Mouse (Mus musculus): ENCODE data around the gene Runx2. TPM values are rescaled to one million over a fixed set of nuclear protein-coding genes. Genes with fewer than 3 reads are reported as not detected.
A peak's percentile ranks its signal among the peaks of the same experiment; 100 is the strongest.

The Runx2 gene
- total RNA-seq (2021), result 1 to 10 TPM; 3.4 to 6.5 TPM
- long read RNA-seq, experiment 1, partial matches to known transcripts, result 0 of 6 reads
- long read RNA-seq, experiment 1, other reads (novel, unspliced or antisense), result 6 of 6 reads
- long read RNA-seq, experiment 2, partial matches to known transcripts, result 0 of 1 reads
- long read RNA-seq, experiment 2, other reads (novel, unspliced or antisense), result 1 of 1 reads

GRCm38 (mm10) chr17:44814508-44815175 lies at the start of gene Runx2:
TSS of gene Runx2 (minus strand) at chr17:44814797.
- DNase-seq, result no peak

- no peak for DNase-seq
Measured at GRCm38 (mm10) chr17:44863165-44863564, 48.6 kb upstream of the Runx2 start.

DNA sequence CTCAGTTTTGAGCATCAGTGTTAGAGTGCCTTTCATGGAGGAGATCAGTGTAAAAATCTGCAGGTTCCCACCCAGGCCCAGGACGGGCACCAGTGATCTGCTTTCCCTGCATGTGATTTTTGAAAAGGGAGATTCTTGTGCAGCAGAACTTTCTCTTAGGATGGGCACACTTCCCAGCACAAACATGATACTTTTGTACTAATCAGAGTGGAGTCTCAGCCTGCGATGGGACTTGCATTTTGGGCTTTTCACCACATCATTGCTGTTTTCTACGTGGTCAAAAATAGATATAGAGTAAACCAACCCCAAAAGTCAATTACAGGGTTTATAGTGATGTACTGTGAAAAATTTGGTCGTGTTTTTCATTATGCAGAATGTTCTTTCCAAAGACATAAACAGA lies 27.6 kb upstream of the Runx2 start:
- DNase-seq, result no peak

GRCm38 (mm10) chr17:44831201-44831600 lies 16.6 kb upstream of the Runx2 start:
- no peak for DNase-seq

GRCm38 (mm10) chr17:44829587-44829986 lies 15.0 kb upstream of the Runx2 start:
- no peak for DNase-seq

DNA sequence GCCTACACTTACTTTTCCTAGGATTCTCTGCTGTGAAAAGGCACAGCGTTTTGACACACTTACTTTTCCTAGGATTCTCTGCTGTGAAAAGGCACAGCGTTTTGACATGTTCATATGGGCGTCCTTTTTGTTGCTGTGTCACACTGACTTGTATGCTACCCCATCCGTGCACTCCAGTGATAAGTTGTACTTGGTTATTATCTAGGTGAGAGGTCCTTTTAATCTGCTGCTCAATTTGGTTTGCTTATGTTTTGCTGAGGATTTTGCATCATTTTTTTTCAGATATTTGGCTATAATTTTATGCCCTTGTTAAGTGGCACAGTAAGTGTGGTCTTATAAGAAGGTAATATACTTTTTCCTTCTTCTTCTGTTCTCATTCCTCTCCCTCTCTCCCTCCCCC lies 13.4 kb upstream of the Runx2 start:
- no peak for DNase-seq

GRCm38 (mm10) chr17:44827124-44827523 lies 12.5 kb upstream of the Runx2 start:
- DNase-seq, result no peak

DNA sequence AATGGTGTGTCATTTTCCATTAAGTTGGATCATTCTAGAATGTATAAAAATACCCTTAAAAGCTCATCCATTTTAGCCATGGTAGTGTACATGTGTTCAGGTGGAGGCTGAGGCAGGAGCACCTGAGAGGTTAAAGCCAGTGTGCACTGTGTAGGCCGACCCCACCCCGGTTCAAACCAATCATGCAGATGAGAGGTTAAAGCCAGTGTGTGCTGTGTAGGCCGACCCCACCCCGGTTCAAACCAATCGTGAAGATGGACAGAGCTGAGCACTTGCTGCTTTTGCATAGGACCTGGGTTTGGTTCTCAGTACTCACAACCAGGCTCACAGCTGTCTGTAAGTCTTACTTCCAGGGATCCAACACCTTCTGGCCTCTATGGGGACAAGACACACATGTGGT lies 7.3 kb upstream of the Runx2 start:
- DNase-seq, result no peak

DNA sequence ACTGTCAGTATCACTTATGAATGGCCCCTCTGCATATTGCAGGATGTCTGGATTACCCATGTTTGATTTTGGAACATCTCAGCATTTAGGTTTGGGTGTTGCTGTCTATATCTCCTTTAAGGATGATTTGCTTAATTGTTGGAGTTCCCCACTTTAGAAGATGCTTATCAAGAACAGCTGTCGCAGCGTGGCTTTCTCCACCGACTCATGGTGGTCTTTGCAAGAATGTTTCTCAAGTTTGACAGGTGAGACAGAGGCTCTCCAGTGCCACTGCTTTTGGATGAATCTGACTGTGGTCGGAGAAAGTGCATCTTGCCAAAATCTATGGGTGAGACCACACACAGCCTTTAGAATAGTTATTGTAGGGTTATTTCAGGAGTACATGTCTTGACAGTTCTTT lies 5.2 kb upstream of the Runx2 start:
- DNase-seq, result no peak

DNA sequence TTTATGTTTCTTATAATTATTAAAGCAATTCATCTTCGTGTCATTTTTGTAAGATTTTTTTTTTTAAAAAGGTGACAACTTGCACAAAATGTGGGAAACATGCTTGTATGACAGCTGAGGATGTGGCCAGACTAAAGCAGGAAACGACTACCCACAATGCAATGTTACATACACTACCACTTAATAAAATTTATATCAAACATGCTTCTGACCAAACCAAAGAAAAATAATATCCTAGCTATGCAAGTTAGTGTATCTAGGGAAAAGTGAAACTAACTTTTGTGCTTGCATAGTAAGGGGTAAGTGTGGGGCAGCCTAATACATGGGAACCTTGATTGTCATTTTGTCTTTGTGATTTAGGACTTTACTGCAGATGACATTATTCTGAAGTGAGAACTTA lies 4.2 kb upstream of the Runx2 start:
- no peak for DNase-seq

- no peak for DNase-seq
Measured at GRCm38 (mm10) chr17:44807031-44807430, 7.6 kb downstream of the Runx2 start.

- DNase-seq, result peak; percentile 27
Measured at GRCm38 (mm10) chr17:44797331-44797730, 17.3 kb downstream of the Runx2 start.

GRCm38 (mm10) chr17:44792218-44792917 lies 22.2 kb downstream of the Runx2 start:
- no peak for DNase-seq

DNA sequence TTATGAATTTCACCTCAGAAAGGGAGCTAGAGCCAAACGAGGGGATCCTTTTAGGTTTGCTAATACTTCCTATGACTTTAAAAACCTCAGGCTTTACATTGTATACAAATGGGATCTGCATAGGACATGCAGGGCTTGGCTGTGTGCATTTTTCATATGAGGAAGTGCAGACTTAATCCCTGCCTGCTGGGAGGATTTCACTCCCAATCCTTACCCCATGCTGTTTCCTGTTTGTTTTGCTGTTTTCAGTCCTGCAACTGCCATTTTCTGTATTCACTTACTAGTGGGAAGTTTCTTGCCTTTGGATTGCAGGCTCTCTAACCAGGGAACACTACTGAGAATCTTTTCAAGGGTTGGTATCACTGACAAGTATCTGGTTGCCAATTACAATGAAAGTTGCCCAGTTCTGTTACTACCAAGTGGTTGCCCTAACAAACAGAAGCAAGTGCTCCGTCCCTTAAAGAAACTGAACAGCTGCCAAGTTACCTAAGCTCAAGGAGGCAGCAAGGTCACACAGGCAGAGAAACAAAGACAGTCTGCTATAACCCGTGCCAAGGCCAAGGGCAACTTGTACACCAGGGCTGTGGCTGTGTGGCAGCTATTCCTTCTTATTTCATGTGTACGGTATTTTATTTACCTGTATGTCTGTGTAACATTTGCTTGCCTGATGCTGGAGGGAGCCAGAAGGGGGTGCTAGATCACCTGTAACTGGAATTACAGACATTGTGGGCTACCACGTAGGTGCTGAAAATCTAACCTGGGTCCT lies 25.4 kb downstream of the Runx2 start:
- peak; percentile 27 for DNase-seq

- DNase-seq, result no peak
Measured at GRCm38 (mm10) chr17:44783143-44783542, 31.5 kb downstream of the Runx2 start.

- DNase-seq, result no peak
Measured at GRCm38 (mm10) chr17:44782366-44782765, 32.2 kb downstream of the Runx2 start.

DNA sequence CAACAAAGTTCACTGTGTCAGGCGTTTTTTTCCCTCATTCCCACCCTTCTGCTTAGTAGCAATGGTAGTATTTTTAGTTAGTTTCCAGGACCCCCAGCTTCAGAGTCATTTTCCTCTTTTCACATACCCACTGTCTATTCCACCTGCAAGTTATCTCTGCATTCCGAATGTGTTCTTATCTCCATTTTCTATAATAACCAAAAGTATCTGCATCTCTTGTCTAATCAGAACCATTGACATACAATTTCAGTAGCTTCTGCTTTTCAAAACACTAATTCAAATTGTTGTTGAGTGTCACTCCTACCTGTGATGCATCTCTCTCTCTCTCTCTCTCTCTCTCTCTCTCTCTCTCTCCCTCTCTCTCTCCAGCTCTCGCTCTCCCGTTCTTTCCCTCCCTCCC lies 34.2 kb downstream of the Runx2 start:
- no peak for DNase-seq

DNA sequence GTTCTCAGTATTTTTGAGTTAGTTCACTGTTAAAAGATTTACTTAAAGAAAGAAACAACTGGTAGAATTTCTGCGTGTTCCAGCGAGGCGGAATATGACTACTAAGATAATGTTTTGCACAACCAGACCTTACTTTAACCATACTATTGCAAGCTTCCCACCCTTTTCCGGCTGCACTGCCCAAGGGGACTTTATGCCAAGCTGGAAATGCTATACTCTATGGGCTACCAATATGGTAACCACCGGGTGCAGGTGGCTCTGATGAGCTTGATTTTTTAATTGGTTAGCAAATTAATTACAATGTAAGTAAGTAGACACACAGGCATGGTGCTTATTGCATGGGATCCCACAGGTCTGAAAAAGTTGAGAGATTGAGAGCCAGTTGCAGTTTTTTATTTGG lies 36.5 kb downstream of the Runx2 start:
- DNase-seq, result no peak

DNA sequence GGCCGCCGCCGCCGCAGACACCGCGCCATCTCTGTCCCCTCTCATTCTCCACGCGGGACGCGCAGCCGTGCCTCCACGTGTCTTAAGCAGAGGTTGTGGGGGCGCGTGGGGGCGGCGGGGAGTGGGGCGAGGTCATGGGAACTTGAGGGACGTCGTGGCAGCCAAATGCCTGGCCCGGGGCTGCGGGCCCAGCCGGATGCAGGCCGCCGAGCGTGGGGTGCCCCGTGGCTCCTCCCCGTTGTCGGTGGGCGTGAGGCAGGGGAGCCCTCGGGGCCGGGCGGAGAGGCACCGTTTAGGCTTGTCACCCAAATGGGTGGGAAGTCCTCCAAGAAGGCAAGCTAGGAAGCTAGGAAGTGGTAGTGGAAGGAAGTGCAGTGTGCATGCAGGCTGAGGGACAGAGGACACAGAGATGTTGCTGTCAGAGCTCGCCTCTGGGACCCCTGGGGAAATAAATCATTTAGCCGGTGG lies 37.2 kb downstream of the Runx2 start:
- peak; percentile 78 for DNase-seq

DNA sequence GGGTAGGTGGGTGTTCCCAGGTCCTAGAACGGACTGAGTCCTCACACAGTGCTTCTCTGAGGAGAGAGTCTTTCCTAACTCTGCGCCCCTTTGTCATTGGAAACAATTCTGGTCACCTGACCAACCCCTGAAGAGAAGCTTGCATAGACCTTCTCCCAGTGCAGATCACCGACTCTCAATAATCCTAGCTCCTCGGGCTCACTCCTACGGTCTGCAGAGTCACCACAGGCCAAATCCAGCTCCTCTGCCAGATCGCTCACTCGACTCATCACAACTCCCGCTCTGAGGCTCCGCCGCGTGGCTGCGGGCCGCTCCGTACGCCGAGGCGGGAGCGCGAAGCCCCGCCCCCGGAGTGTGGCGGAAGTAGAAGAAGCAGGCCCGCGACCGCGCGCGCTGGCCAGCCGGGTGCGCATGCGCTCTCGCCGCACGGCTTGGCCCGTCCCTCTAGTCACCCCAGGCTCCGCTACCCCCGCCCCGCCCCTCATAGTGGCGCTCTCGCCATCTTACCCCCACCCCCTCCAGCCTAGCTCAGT lies 37.8 kb downstream of the Runx2 start, which contains the start of gene Supt3:
Gene Supt3, plus strand, starts transcription at position 415 of the 533 bp plus-strand sequence.
- peak; percentile 99 for DNase-seq

GRCm38 (mm10) chr17:44772576-44772975 lies 42.0 kb downstream of the Runx2 start:
- no peak for DNase-seq

DNA sequence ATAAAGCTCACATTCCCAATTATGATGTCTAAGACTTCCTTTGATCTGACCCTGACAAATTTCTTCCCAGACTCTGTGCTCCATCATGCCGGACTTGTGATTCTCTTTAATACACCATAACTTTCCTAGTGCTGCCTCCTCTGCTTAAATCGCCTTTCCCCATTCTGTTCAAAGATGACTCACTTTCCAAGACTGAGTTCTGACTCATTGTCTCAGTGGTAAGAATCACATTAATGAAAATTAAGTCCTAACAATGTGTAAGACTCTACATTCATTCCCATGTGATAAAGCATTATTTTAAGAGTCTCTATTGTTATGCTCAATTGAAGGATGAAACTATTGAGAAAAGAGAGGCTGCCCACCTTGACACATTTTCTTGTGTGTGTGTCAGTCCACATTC lies 43.7 kb downstream of the Runx2 start:
- DNase-seq, result no peak
